Mouse (Mus musculus): ENCODE data around the gene Adat3. TPM values are rescaled to one million over a fixed set of nuclear protein-coding genes. Genes with fewer than 3 reads are reported as not detected.
A peak's percentile ranks its signal among the peaks of the same experiment; 100 is the strongest.

Adat3 gene
- 6.4 and 6.7 TPM in 2 replicates for polyA plus RNA-seq (2015; fragmentation: Nextera tagmentation; extraction: Ambion mirVana)

DNA sequence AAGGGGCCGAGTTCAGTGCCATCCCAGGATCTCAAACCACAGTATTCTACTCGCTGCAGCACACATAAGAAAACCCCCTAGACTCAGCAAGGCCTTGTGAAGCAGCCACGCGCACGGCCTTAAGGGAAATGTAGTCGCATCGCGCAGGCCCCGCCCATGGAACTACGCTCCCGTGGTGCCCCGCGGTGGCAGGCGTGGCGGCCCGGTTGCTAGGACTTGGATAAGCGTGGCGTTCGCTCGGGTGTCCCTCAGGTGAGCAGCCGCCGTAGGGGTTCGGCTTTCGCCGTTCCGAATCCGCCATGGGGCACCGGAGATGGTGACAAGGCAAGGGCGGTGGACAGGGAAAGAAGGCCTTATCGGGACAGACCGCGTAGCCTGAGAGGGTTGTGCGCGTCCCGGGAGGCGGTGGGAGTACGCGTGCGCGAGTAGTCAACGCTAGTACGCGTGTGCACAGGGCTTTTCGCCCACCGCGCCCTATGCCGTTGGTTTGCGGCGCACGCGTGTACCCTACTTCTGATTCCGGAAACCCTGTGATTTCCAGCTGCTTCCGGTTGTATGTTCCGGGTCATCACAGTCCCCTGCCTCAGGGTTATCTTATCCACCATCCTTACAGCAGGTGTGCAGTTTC lies at the start of gene Adat3, which contains the start of gene Scamp4:
Adat3 (plus strand) TSS at position 183 of the 628 bp plus-strand sequence.
Scamp4 (plus strand) TSS at position 175 of the 628 bp plus-strand sequence.
- Histone ChIP-seq H3K9me3 (ENCODE audit: control insufficient read depth, low read length) (no peaks in the 10 kb centered on the region), H3K4me3 (replicated peaks; ENCODE audit: low read length) (peak within 1 kb of the TSS; percentile 89), H3K36me3 (ENCODE audit: control insufficient read depth, insufficient read depth) (peaks cover 9% of the 10 kb centered on the region; the same call in 1 of the 2 replicates), H3K27ac (ENCODE audit: low read length) (peak within 1 kb of the TSS; percentile 90), H3K27me3 (replicated peaks; ENCODE audit: control insufficient read depth, insufficient read depth, low read length) (no peaks in the 10 kb centered on the region), H3K9ac (replicated peaks; ENCODE audit: low read depth, low read length) (peak within 1 kb of the TSS; percentile 75), H3K4me1 (replicated peaks; ENCODE audit: control insufficient read depth, insufficient read depth, low read length) (peaks cover 15% of the 10 kb centered on the region), H3K4me2 (ENCODE audit: low read length) (peak within 1 kb of the TSS; percentile 99)
- under 1% methylated on average over 54 of the region's 54 CpGs for WGBS
- ATAC-seq: peak; percentile 98

DNA sequence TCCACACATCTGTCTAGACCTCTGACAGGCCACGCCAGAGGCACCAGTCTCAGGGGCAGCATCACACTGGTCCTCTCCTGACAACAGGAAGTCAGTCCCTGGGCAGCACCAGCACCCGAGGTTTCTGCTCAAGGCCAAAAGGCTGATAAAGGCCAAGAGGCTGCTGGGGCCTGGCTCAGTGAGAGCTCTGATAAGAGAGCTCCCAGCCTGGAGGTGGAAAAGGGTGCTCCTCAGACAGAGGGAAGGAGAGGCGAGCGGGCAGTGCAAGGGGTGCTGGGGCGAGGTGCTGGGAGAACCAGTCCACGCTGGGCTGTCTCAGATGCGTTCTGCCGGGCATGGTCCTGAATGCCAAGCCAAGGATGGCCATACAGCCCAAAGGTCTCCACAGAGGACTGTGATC lies 49.1 kb upstream of the Adat3 start:
- H3K4me2 ChIP-seq (ENCODE audit: low read length): no peak overlapping the region
- no peaks in the 10 kb centered on the region for H3K27me3 ChIP-seq (replicated peaks; ENCODE audit: control insufficient read depth, insufficient read depth, low read length)
- no peak overlapping the region for H3K27ac ChIP-seq (ENCODE audit: low read length)
- no peak overlapping the region for H3K9ac ChIP-seq (replicated peaks; ENCODE audit: low read depth, low read length)
- WGBS: 93% methylated on average over 8 of the region's 8 CpGs
- H3K36me3 ChIP-seq (ENCODE audit: control insufficient read depth, insufficient read depth): no peaks in the 10 kb centered on the region; the same call in 1 of the 2 replicates
- H3K9me3 ChIP-seq (ENCODE audit: control insufficient read depth, low read length): no peaks in the 10 kb centered on the region
- H3K4me3 ChIP-seq (replicated peaks; ENCODE audit: low read length): no peak overlapping the region
- H3K4me1 ChIP-seq (replicated peaks; ENCODE audit: control insufficient read depth, insufficient read depth, low read length): peaks cover 10% of the 10 kb centered on the region
- no peak for ATAC-seq

DNA sequence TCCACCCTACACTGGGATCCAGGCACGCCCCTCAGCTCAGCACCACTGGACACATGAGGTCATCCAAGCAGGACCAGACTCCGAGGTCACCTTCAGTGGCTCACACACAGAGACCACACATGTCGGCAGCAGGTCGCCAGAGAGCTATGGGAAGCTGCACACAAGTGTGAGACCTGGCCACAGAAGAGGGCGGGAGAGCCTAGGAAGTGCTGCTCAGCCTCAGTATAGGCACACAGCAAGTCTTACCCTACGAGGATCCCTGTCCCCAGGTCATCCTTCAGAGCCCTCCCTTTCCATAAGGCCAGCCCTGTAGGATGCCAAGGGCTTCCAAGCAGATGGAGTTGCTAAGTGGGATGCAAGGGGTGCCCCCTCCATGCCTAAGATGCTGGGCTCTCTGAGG lies 48.7 kb upstream of the Adat3 start:
- H3K9ac ChIP-seq (replicated peaks; ENCODE audit: low read depth, low read length): no peak overlapping the region
- no peaks in the 10 kb centered on the region for H3K27me3 ChIP-seq (replicated peaks; ENCODE audit: control insufficient read depth, insufficient read depth, low read length)
- ATAC-seq: no peak
- no peak overlapping the region for H3K4me3 ChIP-seq (replicated peaks; ENCODE audit: low read length)
- WGBS: 89% methylated on average over 6 of the region's 6 CpGs
- peaks cover 11% of the 10 kb centered on the region for H3K4me1 ChIP-seq (replicated peaks; ENCODE audit: control insufficient read depth, insufficient read depth, low read length)
- H3K36me3 ChIP-seq (ENCODE audit: control insufficient read depth, insufficient read depth): no peaks in the 10 kb centered on the region; the same call in 1 of the 2 replicates
- no peak overlapping the region for H3K27ac ChIP-seq (ENCODE audit: low read length)
- H3K9me3 ChIP-seq (ENCODE audit: control insufficient read depth, low read length): no peaks in the 10 kb centered on the region
- no peak overlapping the region for H3K4me2 ChIP-seq (ENCODE audit: low read length)

DNA sequence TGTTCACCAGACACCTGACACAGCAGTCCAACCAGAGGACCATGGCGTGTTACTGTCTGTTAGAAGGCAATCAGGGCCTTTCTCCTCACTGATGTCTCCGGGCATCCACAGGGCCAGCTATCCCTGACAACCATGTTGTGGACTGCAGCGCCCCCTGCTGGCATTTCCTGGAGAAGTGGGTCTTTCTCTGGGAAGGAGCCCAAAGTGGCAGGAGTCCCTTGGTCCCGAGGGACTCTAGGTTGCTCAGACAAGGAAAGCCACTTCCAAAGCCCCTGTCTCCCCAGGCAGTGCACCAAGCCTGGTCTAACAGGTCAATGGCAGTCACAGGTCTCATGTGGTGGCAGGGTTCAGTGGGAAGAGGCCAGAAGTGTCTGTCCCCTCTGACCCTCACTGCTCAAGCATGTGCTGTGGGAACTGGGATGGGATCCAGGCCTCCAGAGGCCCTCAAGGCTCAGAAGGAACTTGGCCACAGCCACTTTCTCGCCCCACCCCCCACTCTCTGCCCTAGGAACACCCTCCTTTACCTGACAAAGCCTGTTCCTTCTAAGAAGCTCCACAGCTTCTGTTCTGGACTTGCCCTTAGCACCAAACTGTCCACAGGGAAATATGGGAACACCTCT lies 45.2 kb upstream of the Adat3 start:
- no peak for ATAC-seq
- Histone ChIP-seq H3K4me2 (ENCODE audit: low read length) (no peak overlapping the region), H3K27me3 (replicated peaks; ENCODE audit: control insufficient read depth, insufficient read depth, low read length) (no peaks in the 10 kb centered on the region), H3K9ac (replicated peaks; ENCODE audit: low read depth, low read length) (no peak overlapping the region), H3K4me1 (replicated peaks; ENCODE audit: control insufficient read depth, insufficient read depth, low read length) (peaks cover 32% of the 10 kb centered on the region), H3K36me3 (ENCODE audit: control insufficient read depth, insufficient read depth) (no peaks in the 10 kb centered on the region), H3K9me3 (ENCODE audit: control insufficient read depth, low read length) (no peaks in the 10 kb centered on the region), H3K27ac (ENCODE audit: low read length) (no peak overlapping the region), H3K4me3 (replicated peaks; ENCODE audit: low read length) (no peak overlapping the region)
- 34% methylated on average over 5 of the region's 5 CpGs for WGBS

DNA sequence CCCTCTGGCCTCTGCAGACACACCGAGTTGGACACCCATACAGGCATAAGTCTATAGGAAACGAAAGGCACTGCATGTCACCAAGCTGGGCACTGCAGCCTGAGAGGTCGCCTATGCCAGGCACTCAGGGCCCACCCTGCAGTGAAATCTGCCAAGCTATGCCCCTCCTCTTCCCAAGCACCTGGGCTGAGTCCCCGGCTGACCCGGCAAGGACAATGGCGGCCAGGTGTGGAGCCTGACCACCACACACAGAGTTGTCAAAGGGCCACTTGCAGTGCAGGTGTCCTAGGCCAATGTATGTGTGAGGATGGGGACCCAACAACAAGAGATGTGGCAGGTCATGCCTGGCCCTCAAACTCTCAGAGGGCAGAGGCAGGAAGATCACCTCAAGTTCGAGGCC lies 43.2 kb upstream of the Adat3 start:
- Histone ChIP-seq H3K9me3 (ENCODE audit: control insufficient read depth, low read length) (no peaks in the 10 kb centered on the region), H3K4me1 (replicated peaks; ENCODE audit: control insufficient read depth, insufficient read depth, low read length) (peaks cover 38% of the 10 kb centered on the region), H3K4me2 (ENCODE audit: low read length) (no peak overlapping the region)

DNA sequence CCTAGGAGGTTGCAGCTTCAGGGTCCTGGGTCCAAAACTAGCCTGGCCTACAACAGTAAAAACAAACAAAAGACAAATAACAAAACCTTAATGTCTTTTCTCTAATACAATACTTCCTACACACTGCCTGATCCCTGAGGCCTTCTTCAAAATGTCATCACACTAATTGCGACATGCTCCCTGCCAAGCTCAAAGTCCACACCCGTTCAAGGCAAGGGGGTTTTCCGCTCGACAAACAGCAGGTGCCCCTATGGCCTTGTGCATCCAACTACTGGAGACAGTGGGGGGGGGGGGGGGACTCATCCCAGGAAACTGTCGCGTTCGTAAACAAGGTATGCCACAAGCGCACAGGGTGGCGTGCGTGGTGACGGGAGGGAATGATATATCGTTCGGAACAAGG lies 42.1 kb upstream of the Adat3 start:
- no peak for ATAC-seq

More for the DNA sequence above, 43.2 kb upstream of the Adat3 start:
- Histone ChIP-seq H3K4me3 (replicated peaks; ENCODE audit: low read length) (no peak overlapping the region), H3K27ac (ENCODE audit: low read length) (no peak overlapping the region), H3K9ac (replicated peaks; ENCODE audit: low read depth, low read length) (no peak overlapping the region), H3K27me3 (replicated peaks; ENCODE audit: control insufficient read depth, insufficient read depth, low read length) (no peaks in the 10 kb centered on the region), H3K36me3 (ENCODE audit: control insufficient read depth, insufficient read depth) (no peaks in the 10 kb centered on the region)
- ATAC-seq: no peak
- 91% methylated on average over 7 of the region's 7 CpGs for WGBS

DNA sequence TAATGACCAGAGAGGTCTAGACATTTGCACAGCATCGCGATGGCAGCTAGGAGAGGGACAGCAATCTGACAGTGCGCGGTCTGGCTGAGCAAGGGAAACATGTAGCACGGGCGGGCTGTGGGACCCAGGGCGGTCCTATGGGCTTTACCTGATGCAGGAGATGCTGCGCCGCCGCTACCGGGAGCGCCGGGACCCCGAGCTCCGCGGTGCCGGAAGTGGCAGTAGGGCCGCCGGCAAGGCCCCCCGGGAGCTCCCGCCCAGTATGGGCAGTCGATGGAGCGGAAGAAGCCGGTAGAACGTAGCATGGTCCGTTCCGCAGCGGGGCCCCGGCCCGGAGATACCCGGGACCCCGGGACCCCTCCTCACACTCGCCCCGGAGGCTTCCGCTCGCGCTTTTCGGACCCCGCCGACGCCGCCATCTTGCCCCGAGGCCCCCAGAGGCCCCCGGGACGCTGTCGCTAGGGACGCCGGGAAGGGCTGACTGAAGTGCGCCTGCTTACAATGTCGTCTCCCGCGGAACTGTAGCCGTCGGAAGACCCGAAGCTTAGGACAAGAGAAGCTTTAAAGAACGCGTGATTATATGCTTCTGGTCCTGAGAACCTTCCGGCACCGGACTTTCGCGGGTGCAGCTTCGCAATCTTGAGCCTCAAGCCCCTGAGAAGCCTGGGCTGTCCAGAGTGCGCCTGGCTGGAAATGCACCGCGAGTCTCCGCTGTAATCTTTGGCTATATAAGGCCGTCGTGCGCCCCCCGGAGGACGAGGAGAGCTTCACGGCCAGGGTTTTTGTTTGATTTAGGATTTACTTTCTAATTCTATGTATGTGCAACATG lies 41.4 kb upstream of the Adat3 start, which contains the start of gene Rexo1:
Rexo1 (minus strand) TSS at position 445 of the 829 bp plus-strand sequence.
- under 1% methylated on average over 65 of the region's 72 CpGs for WGBS
- ATAC-seq: peak; percentile 85
- H3K4me2 ChIP-seq (ENCODE audit: low read length): peak within 1 kb of the TSS; percentile 96
- peak within 1 kb of the TSS; percentile 94 for H3K9ac ChIP-seq (replicated peaks; ENCODE audit: low read depth, low read length)
- H3K9me3 ChIP-seq (ENCODE audit: control insufficient read depth, low read length): no peaks in the 10 kb centered on the region
- peak within 1 kb of the TSS; percentile 95 for H3K27ac ChIP-seq (ENCODE audit: low read length)
- no peaks in the 10 kb centered on the region for H3K36me3 ChIP-seq (ENCODE audit: control insufficient read depth, insufficient read depth)
- H3K4me3 ChIP-seq (replicated peaks; ENCODE audit: low read length): peak within 1 kb of the TSS; percentile 98
- H3K27me3 ChIP-seq (replicated peaks; ENCODE audit: control insufficient read depth, insufficient read depth, low read length): no peaks in the 10 kb centered on the region
- peaks cover 44% of the 10 kb centered on the region for H3K4me1 ChIP-seq (replicated peaks; ENCODE audit: control insufficient read depth, insufficient read depth, low read length)

More for the DNA sequence above, 42.1 kb upstream of the Adat3 start:
- WGBS: under 1% methylated on average over 13 of the region's 13 CpGs
- Histone ChIP-seq H3K4me2 (ENCODE audit: low read length) (peak overlapping the region; percentile 96), H3K27ac (ENCODE audit: low read length) (no peak overlapping the region), H3K4me3 (replicated peaks; ENCODE audit: low read length) (peak overlapping the region; percentile 98), H3K36me3 (ENCODE audit: control insufficient read depth, insufficient read depth) (no peaks in the 10 kb centered on the region), H3K4me1 (replicated peaks; ENCODE audit: control insufficient read depth, insufficient read depth, low read length) (peaks cover 38% of the 10 kb centered on the region), H3K9ac (replicated peaks; ENCODE audit: low read depth, low read length) (peak overlapping the region; percentile 94), H3K27me3 (replicated peaks; ENCODE audit: control insufficient read depth, insufficient read depth, low read length) (no peaks in the 10 kb centered on the region), H3K9me3 (ENCODE audit: control insufficient read depth, low read length) (no peaks in the 10 kb centered on the region)

DNA sequence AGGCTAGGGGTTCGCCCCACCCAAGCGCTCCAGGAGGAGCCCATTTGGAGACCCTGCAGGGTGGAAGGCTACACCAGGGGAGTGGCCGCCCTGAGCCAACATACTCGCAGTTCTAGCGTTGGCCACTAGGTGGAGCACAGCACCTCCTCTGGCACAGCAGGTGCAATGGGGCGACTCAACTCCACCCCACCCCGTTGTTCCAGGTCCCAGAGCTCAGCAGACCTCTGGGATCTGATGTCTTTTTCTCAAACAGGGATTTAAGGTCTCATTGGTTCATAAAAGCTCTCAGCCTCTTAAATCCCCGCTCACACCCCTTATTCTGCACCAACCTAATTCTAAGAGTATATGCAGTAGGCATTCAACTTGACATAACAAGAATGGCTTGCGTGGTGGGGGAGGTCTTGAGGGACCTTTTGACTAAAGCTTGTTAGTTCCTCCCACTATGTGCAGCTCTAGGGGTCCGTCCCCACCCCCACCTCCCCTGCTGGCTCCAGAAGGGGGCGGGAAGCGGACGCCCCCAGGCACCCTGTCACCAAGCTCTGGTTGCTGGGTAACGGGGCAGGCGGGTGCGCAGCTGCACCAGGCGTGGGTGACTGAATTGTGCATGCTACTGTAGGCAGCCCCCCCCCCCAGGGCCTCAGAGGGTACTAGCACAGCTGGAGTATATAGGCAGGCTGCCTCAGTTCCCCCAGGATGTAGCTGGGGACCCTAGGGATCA lies 36.1 kb upstream of the Adat3 start:
- peak; percentile 75 for ATAC-seq

More for the DNA sequence above, 36.1 kb upstream of the Adat3 start:
- peak overlapping the region; percentile 17 for H3K4me3 ChIP-seq (replicated peaks; ENCODE audit: low read length)
- peak overlapping the region; percentile 42 for H3K9ac ChIP-seq (replicated peaks; ENCODE audit: low read depth, low read length)
- 6% methylated on average over 17 of the region's 17 CpGs for WGBS
- no peaks in the 10 kb centered on the region for H3K9me3 ChIP-seq (ENCODE audit: control insufficient read depth, low read length)
- no peaks in the 10 kb centered on the region for H3K36me3 ChIP-seq (ENCODE audit: control insufficient read depth, insufficient read depth)
- peaks cover 39% of the 10 kb centered on the region for H3K4me1 ChIP-seq (replicated peaks; ENCODE audit: control insufficient read depth, insufficient read depth, low read length)
- H3K4me2 ChIP-seq (ENCODE audit: low read length): peak overlapping the region; percentile 43
- no peaks in the 10 kb centered on the region for H3K27me3 ChIP-seq (replicated peaks; ENCODE audit: control insufficient read depth, insufficient read depth, low read length)
- H3K27ac ChIP-seq (ENCODE audit: low read length): peak overlapping the region; percentile 81
